Mouse (Mus musculus) forebrain, embryonic 11.5 days (tissue): ENCODE results near the gene Tube1. TPM values are rescaled to one million over a fixed set of nuclear protein-coding genes. Genes with fewer than 3 reads are reported as not detected.

Source experiments
- ATAC-seq: fragments of 200-750 bp; cut with Nextera tagmentation; replicated peaks from 2 replicates; pipeline ENCODE4 v1.8.0; 2017; ENCODE audit warnings: moderate TSS enrichment; ENCODE audit not compliant: low FRiP score
- DNase-seq: peaks from one replicate; pipeline ENCODE4 v3.0.0-alpha.2; 2017; ENCODE audit warnings: low spot score
- H3K27ac ChIP-seq: fragments of 300-500 bp; sonication (generic); 2 replicates; pipeline ENCODE4 v1.5.1; 2014; ENCODE audit warnings: low read depth, low read length
- H3K27me3 ChIP-seq: fragments of 300-500 bp; sonication (generic); 2 replicates; pipeline ENCODE4 v1.6.1; 2014; ENCODE audit warnings: mild to moderate bottlenecking, low read length, mixed read lengths; ENCODE audit not compliant: control insufficient read depth, insufficient read depth
- H3K36me3 ChIP-seq: fragments of 300-500 bp; sonication (generic); 2 replicates; pipeline ENCODE4 v1.6.1; 2014; ENCODE audit warnings: mild to moderate bottlenecking, low read length, moderate library complexity, mixed read lengths; ENCODE audit not compliant: control insufficient read depth, insufficient read depth
- H3K4me1 ChIP-seq: fragments of 300-500 bp; sonication (generic); replicated peaks from 2 replicates; pipeline ENCODE4 v1.6.1; 2014; ENCODE audit warnings: low read length, mixed read lengths; ENCODE audit not compliant: control insufficient read depth, insufficient read depth
- H3K4me2 ChIP-seq: fragments of 300-500 bp; sonication (generic); 2 replicates; pipeline ENCODE4 v1.6.1; 2014; ENCODE audit warnings: low read depth, mild to moderate bottlenecking, low read length, moderate library complexity, mixed read lengths; ENCODE audit not compliant: severe bottlenecking
- H3K4me3 ChIP-seq: fragments of 300-500 bp; sonication (generic); 2 replicates; pipeline ENCODE4 v1.5.1; 2014; ENCODE audit warnings: low read depth, low read length
- H3K9ac ChIP-seq: fragments of 300-500 bp; sonication (generic); 2 replicates; pipeline ENCODE4 v1.6.1; 2014; ENCODE audit warnings: low read length
- H3K9me3 ChIP-seq: fragments of 300-500 bp; sonication (generic); 2 replicates; pipeline ENCODE4 v1.6.1; 2016; ENCODE audit warnings: low read length, mixed read lengths; ENCODE audit not compliant: control insufficient read depth
- whole genome bisulfite sequencing: fragments of 180-500 bp; shearing (Covaris S2); extraction: QIAGEN DNeasy Blood & Tissue Kit; methylation state at CpG from one replicate; pipeline ENCODE4 v1.1.7; 2014; 5-methylcytosine and 5-hydroxymethylcytosine counted together
- polyA plus RNA-seq: library from polyadenylated mRNA; unstranded; fragments of >200 nt; fragmentation: Nextera tagmentation; extraction: Ambion mirVana; gene quantifications from 2 replicates; pipeline ENCODE4 v1.2.1, GENCODE M21; 2014

Tube1 gene
- polyA plus RNA-seq, 1 experiment from 2014 or later = 25.4 TPM

- ATAC-seq (peak; percentile 92), DNase-seq (peak; percentile 95)
- H3K36me3 ChIP-seq = no peaks in the 10 kb centered on the region
- H3K27me3 ChIP-seq = peaks cover 4% of the 10 kb centered on the region; the same call in 1 of the 2 replicates
- H3K4me3 ChIP-seq = peak overlapping the region; percentile 29
- H3K4me1 ChIP-seq = peaks cover 5% of the 10 kb centered on the region
- peak overlapping the region; percentile 54 for H3K9ac ChIP-seq
- H3K9me3 ChIP-seq = no peaks in the 10 kb centered on the region
- WGBS = under 1% methylated on average over 19 of the region's 19 CpGs
- peak overlapping the region; percentile 86 for H3K27ac ChIP-seq
- H3K4me2 ChIP-seq = peak overlapping the region; percentile 71
These were observed 37.4 kb downstream of the Tube1 start for GRCm38 (mm10) chr10:39171134-39171533.

- Histone ChIP-seq H3K36me3 (no peaks in the 10 kb centered on the region), H3K27me3 (peaks cover 4% of the 10 kb centered on the region; the same call in 1 of the 2 replicates), H3K4me2 (peak overlapping the region; percentile 71), H3K9ac (peak overlapping the region; percentile 54), H3K4me3 (peak overlapping the region; percentile 29), H3K9me3 (no peaks in the 10 kb centered on the region), H3K4me1 (peaks cover 5% of the 10 kb centered on the region), H3K27ac (peak overlapping the region; percentile 86)
- 10% methylated on average over 26 of the region's 26 CpGs for WGBS
- peak; percentile 89 for DNase-seq
- ATAC-seq = peak; percentile 79
These were observed 38.1 kb downstream of the Tube1 start for GRCm38 (mm10) chr10:39171603-39172539.

GRCm38 (mm10) chr10:39172540-39172931 is 38.8 kb downstream of the Tube1 start:
- Histone ChIP-seq H3K4me3 (no peak overlapping the region), H3K27ac (no peak overlapping the region), H3K9me3 (no peaks in the 10 kb centered on the region), H3K4me2 (no peak overlapping the region; the same call in 1 of the 2 replicates), H3K9ac (no peak overlapping the region), H3K27me3 (peaks cover 4% of the 10 kb centered on the region; the same call in 1 of the 2 replicates), H3K36me3 (no peaks in the 10 kb centered on the region), H3K4me1 (peaks cover 5% of the 10 kb centered on the region)
- WGBS = 75% methylated on average over 6 of the region's 6 CpGs
- ATAC-seq (no peak), DNase-seq (no peak)

GRCm38 (mm10) chr10:39173077-39173476 is 39.3 kb downstream of the Tube1 start:
- Histone ChIP-seq H3K36me3 (no peaks in the 10 kb centered on the region), H3K27ac (no peak overlapping the region), H3K9me3 (no peaks in the 10 kb centered on the region), H3K4me2 (no peak overlapping the region), H3K27me3 (peaks cover 4% of the 10 kb centered on the region; the same call in 1 of the 2 replicates), H3K4me1 (peaks cover 5% of the 10 kb centered on the region), H3K9ac (no peak overlapping the region), H3K4me3 (no peak overlapping the region)
- DNase-seq = no peak
- WGBS = 57% methylated on average over 13 of the region's 13 CpGs
- no peak for ATAC-seq

- no peak overlapping the region for H3K4me2 ChIP-seq
- no peaks in the 10 kb centered on the region for H3K27me3 ChIP-seq
These were observed 43.2 kb downstream of the Tube1 start for GRCm38 (mm10) chr10:39176981-39177380.

GRCm38 (mm10) chr10:39184864-39185544 is 51.2 kb downstream of the Tube1 start:
- Histone ChIP-seq H3K4me1 (no peaks in the 10 kb centered on the region), H3K27ac (no peak overlapping the region), H3K4me2 (no peak overlapping the region), H3K9me3 (no peaks in the 10 kb centered on the region), H3K36me3 (no peaks in the 10 kb centered on the region), H3K27me3 (no peaks in the 10 kb centered on the region), H3K4me3 (no peak overlapping the region), H3K9ac (no peak overlapping the region)
- DNase-seq (no peak), ATAC-seq (no peak)
- 91% methylated on average over 8 of the region's 8 CpGs for WGBS

More at GRCm38 (mm10) chr10:39176981-39177380, 43.2 kb downstream of the Tube1 start:
- no peak overlapping the region for H3K4me3 ChIP-seq
- WGBS = 85% methylated on average over 5 of the region's 5 CpGs
- H3K36me3 ChIP-seq = no peaks in the 10 kb centered on the region
- DNase-seq = no peak
- no peaks in the 10 kb centered on the region for H3K9me3 ChIP-seq
- peaks cover 3% of the 10 kb centered on the region for H3K4me1 ChIP-seq
- no peak for ATAC-seq
- no peak overlapping the region for H3K27ac ChIP-seq
- no peak overlapping the region for H3K9ac ChIP-seq

GRCm38 (mm10) chr10:39185545-39185906 is 51.8 kb downstream of the Tube1 start:
- Histone ChIP-seq H3K27ac (no peak overlapping the region), H3K9me3 (no peaks in the 10 kb centered on the region), H3K9ac (no peak overlapping the region), H3K27me3 (no peaks in the 10 kb centered on the region), H3K36me3 (no peaks in the 10 kb centered on the region), H3K4me2 (no peak overlapping the region), H3K4me1 (no peaks in the 10 kb centered on the region), H3K4me3 (no peak overlapping the region)
- ATAC-seq = no peak
- no peak for DNase-seq
- 82% methylated on average over 4 of the region's 4 CpGs for WGBS

GRCm38 (mm10) chr10:39192673-39193072 is 58.9 kb downstream of the Tube1 start:
- no peak overlapping the region for H3K27ac ChIP-seq
- H3K27me3 ChIP-seq = no peaks in the 10 kb centered on the region
- H3K9me3 ChIP-seq = no peaks in the 10 kb centered on the region
- H3K4me3 ChIP-seq = no peak overlapping the region
- H3K4me1 ChIP-seq = no peaks in the 10 kb centered on the region
- H3K36me3 ChIP-seq = no peaks in the 10 kb centered on the region
- WGBS = 95% methylated on average over 3 of the region's 3 CpGs
- no peak overlapping the region for H3K4me2 ChIP-seq
- ATAC-seq = no peak
- DNase-seq = no peak
- no peak overlapping the region for H3K9ac ChIP-seq
